In genomic region chr6:51857821-51858220, GRCm38 (mm10) we compare ENCODE assay signal across 8 mouse cellular contexts.
A peak's percentile ranks its signal among the peaks of the same experiment; 100 is the strongest.
DNase-seq lines count a peak whose midpoint lies in the region; ATAC-seq lines count a peak whose summit lies in the region.

No protein-coding gene starts in this region.

- peak; percentile 93 for ATAC-seq in intestine, embryonic 16.5 days

- no peak overlapping the region for H3K9ac ChIP-seq in intestine, embryonic 16.5 days (ENCODE audit: low read depth, low read length)

- H3K9me3 ChIP-seq in intestine, embryonic 16.5 days (ENCODE audit: control insufficient read depth, low read length) = no peaks in the 10 kb centered on the region
- H3K9me3 ChIP-seq in midbrain, embryonic 10.5 days (replicated peaks) = no peaks in the 10 kb centered on the region

- peak overlapping the region; percentile 40 for H3K4me2 ChIP-seq in intestine, embryonic 16.5 days (ENCODE audit: low read depth, low read length)

- no peaks in the 10 kb centered on the region for H3K36me3 ChIP-seq in intestine, embryonic 16.5 days (ENCODE audit: control insufficient read depth, insufficient read depth, low read length)
- H3K36me3 ChIP-seq in midbrain, embryonic 10.5 days = no peaks in the 10 kb centered on the region

- no peaks in the 10 kb centered on the region for H3K27me3 ChIP-seq in intestine, embryonic 16.5 days (replicated peaks; ENCODE audit: control insufficient read depth, insufficient read depth, low read length)
- peaks cover 16% of the 10 kb centered on the region for H3K27me3 ChIP-seq in midbrain, embryonic 10.5 days (ENCODE audit: low read depth, poor library complexity, severe bottlenecking)

- peak; percentile 93 for DNase-seq in adrenal gland, adult 2 months
- peak; percentile 93 for DNase-seq in embryo, embryonic 11.5 days (ENCODE audit: low read depth, low spot score)
- DNase-seq in gonadal fat pad, adult 2 months (ENCODE audit: low read depth) = peak; percentile 4
- peak; percentile 94 to 97 for DNase-seq in left cerebral cortex, postnatal 25 days (ENCODE audit: low spot score in 2 of 2)
- DNase-seq in midbrain, embryonic 10.5 days (ENCODE audit: low spot score) = peak; percentile 92
- peak; percentile 92 for DNase-seq in right cerebral cortex, postnatal 36 days (ENCODE audit: low spot score in 2 of 2)
- DNase-seq in urinary bladder, postnatal 4 days (ENCODE audit: low spot score in 2 of 2) = peak; percentile 88 to 96

- intact Hi-C loops in left cerebral cortex, postnatal 25 days (cut with DNase I) = loop anchor here (1.0 to 10.0 kb wide), 5 partner anchors 133 to 649 kb away; partner anchors contain the start of gene Cbx3

- no peaks in the 10 kb centered on the region for H3K4me1 ChIP-seq in intestine, embryonic 16.5 days (ENCODE audit: control insufficient read depth, insufficient read depth, low read length)
- H3K4me1 ChIP-seq in midbrain, embryonic 10.5 days = peaks cover 5% of the 10 kb centered on the region

- 2% methylated on average over 11 of the region's 11 CpGs for WGBS in intestine, embryonic 16.5 days
- under 1% methylated on average over 11 of the region's 11 CpGs for WGBS in midbrain, embryonic 10.5 days

- no peak overlapping the region for H3K4me3 ChIP-seq in intestine, embryonic 16.5 days (ENCODE audit: low read length)
- H3K4me3 ChIP-seq in midbrain, embryonic 10.5 days = no peak overlapping the region

- H3K27ac ChIP-seq in intestine, embryonic 16.5 days (ENCODE audit: low read length) = no peak overlapping the region
- H3K27ac ChIP-seq in midbrain, embryonic 10.5 days (replicated peaks) = peak overlapping the region; percentile 82

Comparison
In these comparisons a context has a peak if more than half of its experiments do, and no peak if none do; other contexts are left out.
1. DNase-seq: peak in every context shown above with its lines; median percentile 96 in left cerebral cortex, postnatal 25 days; 93 in adrenal gland, adult 2 months; 93 in embryo, embryonic 11.5 days; 92 in midbrain, embryonic 10.5 days; 92 in right cerebral cortex, postnatal 36 days; 92 in urinary bladder, postnatal 4 days; 4 in gonadal fat pad, adult 2 months.